Mouse (Mus musculus): ENCODE measurements around the gene Snap47. TPM values are rescaled to one million over a fixed set of nuclear protein-coding genes. Genes with fewer than 3 reads are reported as not detected.
A peak's percentile ranks its signal among the peaks of the same experiment; 100 is the strongest.

The Snap47 gene
- total and polyA plus RNA-seq, 2 experiments from 2014 or later: 369 to 507 TPM

DNA sequence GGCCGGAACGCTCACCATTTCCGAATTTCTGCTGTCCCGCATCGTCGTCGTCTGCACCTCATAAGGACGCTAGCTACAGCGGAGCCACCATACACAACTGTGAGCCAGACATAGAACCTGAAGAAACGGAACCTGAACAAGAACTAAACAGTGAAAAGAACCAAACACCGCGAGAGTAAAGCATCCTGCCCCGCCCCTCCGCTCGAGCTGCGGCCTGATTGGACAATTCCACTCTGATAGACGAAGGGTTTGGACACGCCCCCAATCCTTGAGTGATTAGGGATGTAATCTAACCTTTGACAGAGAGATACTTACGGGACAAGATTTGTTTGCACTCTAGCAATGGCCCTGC, 21.3 kb upstream of the Snap47 start, which contains the start of gene Zfp867:
Zfp867 (minus strand) TSS at position 149 of the 352 bp plus-strand sequence.
- under 1% methylated on average over 19 of the region's 19 CpGs for WGBS
- Histone ChIP-seq H3K4me3 (ENCODE audit: low read depth, low read length) (peak within 1 kb of the TSS; percentile 96), H3K4me2 (ENCODE audit: low read depth) (peak within 1 kb of the TSS; percentile 83), H3K36me3 (ENCODE audit: insufficient read depth) (no peaks in the 10 kb centered on the region), H3K4me1 (ENCODE audit: insufficient read depth) (0 out of 2 replicates have a peak, but pooled peaks cover 5% of the 10 kb centered on the region), H3K27ac (ENCODE audit: low read depth, low read length) (peak within 1 kb of the TSS; percentile 83), H3K9me3 (ENCODE audit: low read length) (no peaks in the 10 kb centered on the region), H3K9ac (peak within 1 kb of the TSS; percentile 95), H3K27me3 (ENCODE audit: insufficient read depth, low read length) (no peaks in the 10 kb centered on the region)
- DNase-seq (peak; percentile 94), ATAC-seq (peak; percentile 99)
- TF ChIP-seq CTCF (IDR thresholded peaks at IDR 0.05; ENCODE audit: low read depth): no peak

- Histone ChIP-seq H3K4me3 (ENCODE audit: low read depth, low read length) (peak overlapping the region; percentile 96), H3K9ac (peak overlapping the region; percentile 95), H3K27me3 (ENCODE audit: insufficient read depth, low read length) (no peaks in the 10 kb centered on the region), H3K4me1 (ENCODE audit: insufficient read depth) (0 out of 2 replicates have a peak, but pooled peaks cover 5% of the 10 kb centered on the region), H3K36me3 (ENCODE audit: insufficient read depth) (no peaks in the 10 kb centered on the region), H3K27ac (ENCODE audit: low read depth, low read length) (peak overlapping the region; percentile 83), H3K4me2 (ENCODE audit: low read depth) (peak overlapping the region; percentile 83), H3K9me3 (ENCODE audit: low read length) (no peaks in the 10 kb centered on the region)
- DNase-seq: no peak
- WGBS: 8% methylated on average over 37 of the region's 37 CpGs
- peak; percentile 65; the same call in 1 of the 2 replicates for ATAC-seq
- no peak for TF ChIP-seq CTCF (IDR thresholded peaks at IDR 0.05; ENCODE audit: low read depth)
These were observed 20.7 kb upstream of the Snap47 start for GRCm38 (mm10) chr11:59471413-59472325.

- H3K36me3 ChIP-seq (ENCODE audit: insufficient read depth): peaks cover 52% of the 10 kb centered on the region
- no peak for TF ChIP-seq CTCF (IDR thresholded peaks at IDR 0.05; ENCODE audit: low read depth)
- no peak overlapping the region for H3K4me3 ChIP-seq (ENCODE audit: low read depth, low read length)
- no peak for ATAC-seq
- peaks cover 12% of the 10 kb centered on the region for H3K9me3 ChIP-seq (ENCODE audit: low read length)
- H3K27ac ChIP-seq (ENCODE audit: low read depth, low read length): no peak overlapping the region
- H3K4me1 ChIP-seq (ENCODE audit: insufficient read depth): no peaks in the 10 kb centered on the region
- no peak overlapping the region for H3K4me2 ChIP-seq (ENCODE audit: low read depth)
- DNase-seq: no peak
- H3K27me3 ChIP-seq (ENCODE audit: insufficient read depth, low read length): no peaks in the 10 kb centered on the region
- 97% methylated on average over 2 of the region's 2 CpGs for WGBS
- H3K9ac ChIP-seq: no peak overlapping the region
These were observed 9.5 kb upstream of the Snap47 start for GRCm38 (mm10) chr11:59460459-59460858.

GRCm38 (mm10) chr11:59458973-59459372, 8.0 kb upstream of the Snap47 start:
- H3K27ac ChIP-seq (ENCODE audit: low read depth, low read length): no peak overlapping the region
- H3K36me3 ChIP-seq (ENCODE audit: insufficient read depth): peaks cover 66% of the 10 kb centered on the region
- H3K4me3 ChIP-seq (ENCODE audit: low read depth, low read length): no peak overlapping the region
- 55% methylated on average over 5 of the region's 5 CpGs for WGBS
- H3K9ac ChIP-seq: no peak overlapping the region
- H3K4me1 ChIP-seq (ENCODE audit: insufficient read depth): no peaks in the 10 kb centered on the region
- H3K27me3 ChIP-seq (ENCODE audit: insufficient read depth, low read length): no peaks in the 10 kb centered on the region
- no peak overlapping the region for H3K4me2 ChIP-seq (ENCODE audit: low read depth)
- DNase-seq (no peak), ATAC-seq (peak; percentile 32; the same call in 1 of the 2 replicates)
- H3K9me3 ChIP-seq (ENCODE audit: low read length): peaks cover 11% of the 10 kb centered on the region
- TF ChIP-seq CTCF (IDR thresholded peaks at IDR 0.05; ENCODE audit: low read depth): no peak

GRCm38 (mm10) chr11:59456891-59457290, 5.9 kb upstream of the Snap47 start:
- 91% methylated on average over 2 of the region's 2 CpGs for WGBS
- Histone ChIP-seq H3K4me1 (ENCODE audit: insufficient read depth) (no peaks in the 10 kb centered on the region), H3K27ac (ENCODE audit: low read depth, low read length) (no peak overlapping the region), H3K9ac (no peak overlapping the region), H3K4me3 (ENCODE audit: low read depth, low read length) (no peak overlapping the region), H3K9me3 (ENCODE audit: low read length) (no peaks in the 10 kb centered on the region), H3K4me2 (ENCODE audit: low read depth) (no peak overlapping the region), H3K27me3 (ENCODE audit: insufficient read depth, low read length) (no peaks in the 10 kb centered on the region), H3K36me3 (ENCODE audit: insufficient read depth) (peaks cover 54% of the 10 kb centered on the region)
- TF ChIP-seq CTCF (IDR thresholded peaks at IDR 0.05; ENCODE audit: low read depth): no peak
- DNase-seq (no peak), ATAC-seq (no peak)

GRCm38 (mm10) chr11:59456346-59456745, 5.4 kb upstream of the Snap47 start:
- no peak overlapping the region for H3K9ac ChIP-seq
- WGBS: 94% methylated on average over 2 of the region's 2 CpGs
- no peak overlapping the region for H3K27ac ChIP-seq (ENCODE audit: low read depth, low read length)
- DNase-seq: no peak
- no peak overlapping the region for H3K4me2 ChIP-seq (ENCODE audit: low read depth)
- H3K4me1 ChIP-seq (ENCODE audit: insufficient read depth): 0 out of 2 replicates have a peak, but pooled peaks cover under 1% of the 10 kb centered on the region
- H3K36me3 ChIP-seq (ENCODE audit: insufficient read depth): peaks cover 51% of the 10 kb centered on the region
- no peak overlapping the region for H3K4me3 ChIP-seq (ENCODE audit: low read depth, low read length)
- no peak for TF ChIP-seq CTCF (IDR thresholded peaks at IDR 0.05; ENCODE audit: low read depth)
- no peaks in the 10 kb centered on the region for H3K27me3 ChIP-seq (ENCODE audit: insufficient read depth, low read length)
- no peaks in the 10 kb centered on the region for H3K9me3 ChIP-seq (ENCODE audit: low read length)
- no peak for ATAC-seq

DNA sequence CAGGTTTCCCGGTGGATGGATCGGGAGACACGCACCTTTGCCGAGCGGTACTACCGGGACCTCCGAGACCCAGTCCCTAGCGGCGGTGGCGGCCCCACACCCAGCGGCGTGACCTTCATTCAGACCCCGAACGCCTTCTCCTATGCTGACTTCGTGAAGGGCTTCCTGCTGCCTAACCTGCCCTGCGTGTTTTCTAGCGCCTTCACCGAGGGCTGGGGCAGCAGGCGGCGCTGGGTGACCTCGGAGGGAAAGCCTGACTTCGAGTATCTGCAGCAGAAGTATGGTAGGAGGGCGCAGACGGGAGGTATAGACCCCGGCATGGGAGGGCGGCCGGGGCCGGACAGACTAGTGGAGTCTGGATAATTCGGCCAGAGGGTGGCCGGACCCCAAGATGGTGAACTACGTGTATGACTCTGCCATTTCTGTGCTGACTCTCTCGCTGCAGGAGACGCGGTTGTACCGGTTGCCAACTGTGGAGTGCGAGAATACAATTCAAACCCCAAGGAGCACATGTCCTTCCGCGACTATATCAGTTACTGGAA, 685 bp downstream of the Snap47 start:
- 2% methylated on average over 38 of the region's 38 CpGs for WGBS
- TF ChIP-seq CTCF (IDR thresholded peaks at IDR 0.05; ENCODE audit: low read depth): no peak; the same call in 1 of the 2 replicates

More for the DNA sequence above, 685 bp downstream of the Snap47 start:
- Histone ChIP-seq H3K9ac (peak overlapping the region; percentile 82), H3K36me3 (ENCODE audit: insufficient read depth) (peaks cover 21% of the 10 kb centered on the region), H3K4me1 (ENCODE audit: insufficient read depth) (peaks cover 19% of the 10 kb centered on the region), H3K4me3 (ENCODE audit: low read depth, low read length) (peak overlapping the region; percentile 60), H3K4me2 (ENCODE audit: low read depth) (peak overlapping the region; percentile 86), H3K27ac (ENCODE audit: low read depth, low read length) (peak overlapping the region; percentile 71), H3K9me3 (ENCODE audit: low read length) (no peaks in the 10 kb centered on the region), H3K27me3 (ENCODE audit: insufficient read depth, low read length) (no peaks in the 10 kb centered on the region)
- DNase-seq: no peak
- ATAC-seq: peak; percentile 68

All from forebrain, postnatal 0 days (tissue).